Mouse (Mus musculus) retina, adult 2 months (tissue): Measurements from ENCODE around the gene Ubqln2.

Experiments
- DNase-seq: peaks from one replicate; pipeline ENCODE4 v3.0.0-alpha.2; 2012; ENCODE audit warnings: low read depth, low spot score

Ubqln2 gene

DNA sequence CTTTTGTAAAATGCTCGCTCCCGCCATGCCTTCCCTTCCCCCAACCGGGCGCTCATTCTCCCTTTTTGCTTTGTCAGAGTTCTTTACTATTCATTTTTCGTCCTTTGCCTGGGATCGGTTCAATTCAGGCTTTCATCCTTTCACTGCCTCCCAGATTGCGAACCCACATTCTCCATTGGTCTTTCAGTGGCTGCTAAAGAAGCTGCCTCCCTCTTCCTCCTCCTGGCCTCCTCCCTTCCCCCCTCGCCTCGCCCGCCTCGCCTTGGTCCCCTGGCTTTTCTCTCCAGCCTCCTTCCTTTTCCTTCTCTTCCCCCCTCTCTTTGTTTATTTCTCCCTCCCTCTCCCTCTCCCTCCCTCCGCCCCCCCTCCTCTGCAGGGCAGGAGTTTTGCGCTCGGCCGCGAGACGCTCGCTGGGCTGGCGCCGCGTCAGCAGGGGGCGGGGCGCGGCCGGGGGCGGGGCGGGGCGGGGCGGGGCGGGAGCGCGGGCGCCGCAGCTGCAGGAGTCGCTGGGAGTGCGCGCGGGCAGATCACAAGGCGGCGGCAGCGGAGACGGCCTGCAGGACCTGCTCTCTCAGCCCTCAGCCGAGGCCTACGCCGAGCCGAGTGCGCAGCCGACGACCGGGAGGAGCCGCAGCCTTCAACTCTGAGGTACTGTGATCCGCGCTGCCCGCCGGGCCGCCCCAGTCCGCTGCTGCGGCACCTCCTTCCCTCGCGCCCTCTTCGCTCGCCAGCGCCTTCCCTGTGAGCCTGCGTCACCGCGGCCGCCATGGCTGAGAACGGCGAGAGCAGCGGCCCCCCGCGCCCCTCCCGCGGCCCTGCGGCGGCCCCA lies at the start of gene Ubqln2:
TSS of gene Ubqln2 (plus strand) at position 540 of the 829 bp plus-strand sequence.
- DNase-seq, result peak; percentile 70

- no peak for DNase-seq
Observed at GRCm38 (mm10) chrX:153451946-153452345, 46.1 kb upstream of the Ubqln2 start.

- no peak for DNase-seq
Observed at GRCm38 (mm10) chrX:153476760-153477248, 21.2 kb upstream of the Ubqln2 start.

GRCm38 (mm10) chrX:153492326-153492725 lies 5.7 kb upstream of the Ubqln2 start:
- no peak for DNase-seq

- no peak for DNase-seq
Observed at GRCm38 (mm10) chrX:153498665-153499293, 752 bp downstream of the Ubqln2 start.

- no peak for DNase-seq
Observed at GRCm38 (mm10) chrX:153499294-153500046, 1.4 kb downstream of the Ubqln2 start.

DNA sequence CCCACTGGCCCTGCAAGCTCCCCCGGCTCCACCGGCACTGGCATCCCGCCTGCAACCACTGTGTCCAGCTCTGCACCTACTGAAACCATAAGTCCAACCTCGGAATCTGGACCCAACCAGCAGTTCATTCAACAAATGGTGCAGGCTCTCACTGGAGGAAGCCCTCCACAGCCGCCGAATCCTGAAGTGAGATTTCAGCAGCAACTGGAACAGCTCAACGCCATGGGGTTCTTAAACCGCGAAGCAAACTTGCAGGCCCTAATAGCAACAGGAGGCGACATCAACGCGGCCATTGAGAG lies 2.0 kb downstream of the Ubqln2 start:
- no peak for DNase-seq

- no peak for DNase-seq
Observed at GRCm38 (mm10) chrX:153505954-153506353, 7.9 kb downstream of the Ubqln2 start.

GRCm38 (mm10) chrX:153515491-153515890 lies 17.5 kb downstream of the Ubqln2 start:
- no peak for DNase-seq

DNA sequence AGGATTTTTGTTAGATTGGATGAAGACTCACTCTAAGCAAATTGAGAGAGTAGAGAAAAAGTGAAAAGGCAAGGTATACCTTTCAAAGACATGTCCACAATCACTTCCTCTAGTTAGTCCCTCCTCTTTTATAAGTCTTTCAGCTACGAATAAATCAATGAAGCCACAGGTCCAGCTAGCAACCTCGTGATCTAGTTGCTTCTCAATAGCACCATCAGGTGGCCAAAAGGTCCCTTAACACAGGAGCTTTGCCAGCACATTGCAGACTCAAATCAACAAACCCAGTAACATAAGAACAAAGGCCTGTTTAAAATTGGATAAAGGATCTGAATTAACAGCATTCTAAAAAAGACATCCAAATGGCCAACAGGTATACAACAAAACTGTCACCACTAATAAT lies 30.4 kb downstream of the Ubqln2 start:
- DNase-seq, result no peak
